24 mouse cellular contexts compared by ENCODE assay signal in genomic region chr8:61912817-61913216, GRCm38 (mm10). TPM values are rescaled to one million over a fixed set of nuclear protein-coding genes. Genes with fewer than 3 reads are reported as not detected.
"Had no signal": no experiment of that assay in that cellular context is flagged by ENCODE, and none has a peak within 500 bp of the region (broad histone marks: within the 10 kb centered on the region; RNA-seq: fewer than 3 reads in every experiment).

No protein-coding gene starts in this region.

- H3K9me3 ChIP-seq: heart, embryonic 10.5 days; heart, embryonic 12.5 days; hindbrain, embryonic 10.5 days; hindbrain, embryonic 12.5 days; intestine, embryonic 15.5 days; limb, embryonic 10.5 days; limb, embryonic 12.5 days had no signal

- H3K4me2 ChIP-seq: heart, embryonic 12.5 days; hindbrain, embryonic 12.5 days; hindbrain, embryonic 14.5 days; intestine, embryonic 15.5 days; limb, embryonic 12.5 days; liver, embryonic 11.5 days had no signal

- H3K4me3 ChIP-seq: heart, embryonic 10.5 days; heart, embryonic 12.5 days; hindbrain, embryonic 10.5 days; hindbrain, embryonic 12.5 days; intestine, embryonic 15.5 days; left cerebral cortex, adult 2 months; limb, embryonic 10.5 days; limb, embryonic 12.5 days had no signal

- H3K36me3 ChIP-seq: heart, embryonic 10.5 days; heart, embryonic 12.5 days; hindbrain, embryonic 10.5 days; hindbrain, embryonic 12.5 days; intestine, embryonic 15.5 days; limb, embryonic 10.5 days; limb, embryonic 12.5 days had no signal

- DNase-seq: gastrocnemius, postnatal 25 days; heart, adult 18-20 months; heart, postnatal 10 days; heart, postnatal 4 days; kidney, adult 18-20 months; kidney, adult 8-10 months; kidney, postnatal 14 days; kidney, postnatal 36 days; liver had no signal

- H3K4me1 ChIP-seq: hindbrain, embryonic 10.5 days; hindbrain, embryonic 12.5 days; limb, embryonic 10.5 days; limb, embryonic 12.5 days had no signal

- H3K9ac ChIP-seq: heart, embryonic 12.5 days; hindbrain, embryonic 12.5 days; hindbrain, embryonic 14.5 days; intestine, embryonic 15.5 days; limb, embryonic 12.5 days had no signal

- H3K27ac ChIP-seq: heart, embryonic 10.5 days; hindbrain, embryonic 10.5 days; hindbrain, embryonic 12.5 days; hindbrain, embryonic 14.5 days; intestine, embryonic 15.5 days; kidney, postnatal 0 days; left cerebral cortex, adult 2 months; limb, embryonic 10.5 days; limb, embryonic 12.5 days had no signal

- H3K27me3 ChIP-seq: heart, embryonic 12.5 days; hindbrain, embryonic 12.5 days; intestine, embryonic 15.5 days; limb, embryonic 12.5 days had no signal

- ATAC-seq: forebrain, embryonic 16.5 days; hindbrain, embryonic 16.5 days; inflammation-experienced regulatory T-cells, adult 6 months; intestine, embryonic 15.5 days; intestine, postnatal 0 days had no signal

RNA-seq across cellular contexts. Expression of gene Ddx60, which starts 15.1 kb away (rescaled TPM):
- polyA plus RNA-seq: limb, embryonic 10.5 days had no signal
